Mouse (Mus musculus) liver, adult 2 months (tissue): ENCODE results near the gene Nasp.

Experiments
- CTCF ChIP-seq: fragments of 200-500 bp; IDR thresholded peaks from 2 replicates; pipeline ENCODE4 v1.5.1; 2011; ENCODE audit warnings: low read depth, low read length, control low read depth
- POLR2A ChIP-seq: fragments of 200-500 bp; IDR thresholded peaks from 2 replicates; pipeline ENCODE4 v1.6.1; 2011; ENCODE audit warnings: low read length, control low read depth; ENCODE audit not compliant: insufficient read depth; ENCODE audit errors: extremely low read depth

GRCm38 (mm10) chr4:116615237-116615636 lies 12.5 kb downstream of the Nasp start:
- TF ChIP-seq CTCF (no peak), POLR2A (no peak)
